ENCODE assay signal across 9 mouse cellular contexts in the genomic region with DNA sequence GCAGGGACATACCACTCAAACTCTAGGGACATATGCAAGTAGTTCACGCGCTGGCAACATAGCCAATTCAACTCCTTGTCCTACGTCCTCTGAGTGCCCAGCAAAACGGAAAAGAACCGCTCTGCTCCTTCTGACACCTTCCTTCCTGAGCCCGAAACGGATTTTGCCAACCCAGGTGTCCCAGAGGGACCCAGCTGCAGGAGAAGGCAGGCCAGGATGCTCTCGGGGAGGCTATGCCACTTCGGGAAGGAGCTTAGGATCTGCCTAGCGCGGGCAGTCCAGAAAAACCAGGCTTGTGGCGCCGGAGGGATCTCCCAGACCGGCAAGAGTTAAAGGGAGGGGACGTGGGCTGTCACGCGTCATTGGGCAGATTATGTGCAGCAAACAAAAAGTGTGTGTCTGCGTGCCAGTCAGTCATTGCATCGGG. TPM values are rescaled to one million over a fixed set of nuclear protein-coding genes. Genes with fewer than 3 reads are reported as not detected.
A peak's percentile ranks its signal among the peaks of the same experiment; 100 is the strongest.
DNase-seq lines count a peak whose midpoint lies in the region; ATAC-seq and TF ChIP-seq lines count a peak whose summit lies in the region.
"Had no signal": no experiment of that assay in that cellular context is flagged by ENCODE, and none has a peak within 500 bp of the region (broad histone marks: within the 10 kb centered on the region; RNA-seq: fewer than 3 reads in every experiment).

No protein-coding gene starts in this region.

- H3K36me3 ChIP-seq in hindbrain, embryonic 16.5 days (ENCODE audit: control insufficient read depth, insufficient read depth, low read length): no peaks in the 10 kb centered on the region
- no peaks in the 10 kb centered on the region for H3K36me3 ChIP-seq in midbrain, embryonic 14.5 days (ENCODE audit: control insufficient read depth, insufficient read depth, low read length)
- H3K36me3 ChIP-seq in intestine, embryonic 16.5 days (ENCODE audit: control insufficient read depth, insufficient read depth, low read length): no peaks in the 10 kb centered on the region
- no peaks in the 10 kb centered on the region for H3K36me3 ChIP-seq in stomach, postnatal 0 days (ENCODE audit: control insufficient read depth, insufficient read depth, low read length)
- H3K36me3 ChIP-seq: stomach, embryonic 15.5 days had no signal

- TF ChIP-seq EP300 in stomach, postnatal 0 days (optimal IDR thresholded peaks at IDR 0.05): no peak

- H3K9ac ChIP-seq in hindbrain, embryonic 16.5 days (ENCODE audit: low read depth, low read length): peak overlapping the region; percentile 58
- H3K9ac ChIP-seq in midbrain, embryonic 14.5 days (replicated peaks; ENCODE audit: low read length): peak overlapping the region; percentile 53
- no peak overlapping the region for H3K9ac ChIP-seq in intestine, embryonic 16.5 days (ENCODE audit: low read depth, low read length)
- no peak overlapping the region for H3K9ac ChIP-seq in stomach, postnatal 0 days (ENCODE audit: low read length)
- H3K9ac ChIP-seq: stomach, embryonic 15.5 days had no signal

- H3K9me3 ChIP-seq in hindbrain, embryonic 16.5 days (ENCODE audit: control insufficient read depth, low read length): no peaks in the 10 kb centered on the region
- H3K9me3 ChIP-seq in midbrain, embryonic 14.5 days (ENCODE audit: control insufficient read depth, low read length): no peaks in the 10 kb centered on the region
- H3K9me3 ChIP-seq in intestine, embryonic 16.5 days (ENCODE audit: control insufficient read depth, low read length): no peaks in the 10 kb centered on the region
- H3K9me3 ChIP-seq in stomach, postnatal 0 days (ENCODE audit: control insufficient read depth, low read length): no peaks in the 10 kb centered on the region
- H3K9me3 ChIP-seq: stomach, embryonic 15.5 days had no signal

- TF ChIP-seq CTCF in layer of hippocampus, adult 2 months (conservative IDR thresholded peaks at IDR 0.05): no peak
- TF ChIP-seq CTCF in stomach, postnatal 0 days (IDR thresholded peaks at IDR 0.05; ENCODE audit: low read depth): no peak

- peaks cover 18% of the 10 kb centered on the region for H3K4me1 ChIP-seq in hindbrain, embryonic 16.5 days (ENCODE audit: control insufficient read depth, insufficient read depth, low read depth, low read length)
- H3K4me1 ChIP-seq in midbrain, embryonic 14.5 days (ENCODE audit: control insufficient read depth, insufficient read depth, low read length): peaks cover 29% of the 10 kb centered on the region
- peaks cover 4% of the 10 kb centered on the region for H3K4me1 ChIP-seq in intestine, embryonic 16.5 days (ENCODE audit: control insufficient read depth, insufficient read depth, low read length)
- H3K4me1 ChIP-seq in stomach, postnatal 0 days (replicated peaks; ENCODE audit: control insufficient read depth, insufficient read depth): 0 out of 2 replicates have a peak, but pooled peaks cover 3% of the 10 kb centered on the region

- ATAC-seq in hindbrain, embryonic 16.5 days: peak; percentile 74
- ATAC-seq in midbrain, embryonic 14.5 days (ENCODE audit: low FRiP score, low TSS enrichment): peak; percentile 38
- no peak for ATAC-seq in intestine, embryonic 16.5 days
- no peak for ATAC-seq in stomach, postnatal 0 days (ENCODE audit: low FRiP score, low TSS enrichment)

- peak overlapping the region; percentile 65 for H3K4me3 ChIP-seq in layer of hippocampus, adult 2 months
- peak overlapping the region; percentile 46 for H3K4me3 ChIP-seq in hindbrain, embryonic 16.5 days (ENCODE audit: low read length)
- H3K4me3 ChIP-seq in midbrain, embryonic 14.5 days (replicated peaks; ENCODE audit: low read depth, low read length): peak overlapping the region; percentile 52
- H3K4me3 ChIP-seq in intestine, embryonic 16.5 days (ENCODE audit: low read length): no peak overlapping the region
- no peak overlapping the region for H3K4me3 ChIP-seq in stomach, postnatal 0 days (ENCODE audit: low read depth, low read length)
- H3K4me3 ChIP-seq: stomach, embryonic 15.5 days had no signal

- 1% methylated on average over 19 of the region's 19 CpGs for WGBS in hindbrain, embryonic 16.5 days
- WGBS in midbrain, embryonic 14.5 days: under 1% methylated on average over 19 of the region's 19 CpGs
- WGBS in intestine, embryonic 16.5 days: under 1% methylated on average over 19 of the region's 19 CpGs
- WGBS in stomach, postnatal 0 days: 2% methylated on average over 19 of the region's 19 CpGs

- DNase-seq in layer of hippocampus, adult 2 months (ENCODE audit: low spot score in 2 of 2): peak; percentile 65 to 76
- no peak for DNase-seq in layer of hippocampus, adult 9-10 months (ENCODE audit: low spot score)
- DNase-seq in cerebellum, postnatal 36 days: peak; percentile 66 to 71
- DNase-seq in midbrain, embryonic 14.5 days: peak; percentile 82
- DNase-seq in ovary, postnatal 14 days (ENCODE audit: low spot score): no peak
- DNase-seq in stomach, postnatal 0 days (ENCODE audit: low spot score): no peak

- H3K4me2 ChIP-seq in hindbrain, embryonic 16.5 days (ENCODE audit: low read length): peak overlapping the region; percentile 62
- H3K4me2 ChIP-seq in midbrain, embryonic 14.5 days (ENCODE audit: low read length): peak overlapping the region; percentile 89
- no peak overlapping the region for H3K4me2 ChIP-seq in intestine, embryonic 16.5 days (ENCODE audit: low read depth, low read length)
- H3K4me2 ChIP-seq in stomach, postnatal 0 days (replicated peaks; ENCODE audit: low read depth): no peak overlapping the region
- H3K4me2 ChIP-seq: stomach, embryonic 15.5 days had no signal

- H3K27ac ChIP-seq in layer of hippocampus, adult 2 months: peak overlapping the region; percentile 96
- peak overlapping the region; percentile 68; the same call in 1 of the 2 replicates for H3K27ac ChIP-seq in hindbrain, embryonic 16.5 days (ENCODE audit: low read depth, low read length)
- H3K27ac ChIP-seq in midbrain, embryonic 14.5 days (replicated peaks; ENCODE audit: low read depth, low read length): peak overlapping the region; percentile 86
- H3K27ac ChIP-seq in intestine, embryonic 16.5 days (ENCODE audit: low read length): no peak overlapping the region
- no peak overlapping the region for H3K27ac ChIP-seq in stomach, postnatal 0 days (replicated peaks)
- H3K27ac ChIP-seq: stomach, embryonic 15.5 days had no signal

- H3K27me3 ChIP-seq in hindbrain, embryonic 16.5 days (replicated peaks; ENCODE audit: control insufficient read depth, insufficient read depth, low read length): peaks cover 12% of the 10 kb centered on the region
- peaks cover 46% of the 10 kb centered on the region for H3K27me3 ChIP-seq in midbrain, embryonic 14.5 days (ENCODE audit: control insufficient read depth, insufficient read depth, low read length)
- H3K27me3 ChIP-seq in intestine, embryonic 16.5 days (replicated peaks; ENCODE audit: control insufficient read depth, insufficient read depth, low read length): peaks cover 59% of the 10 kb centered on the region
- H3K27me3 ChIP-seq in stomach, postnatal 0 days (ENCODE audit: control insufficient read depth, insufficient read depth, low read length): peaks cover 14% of the 10 kb centered on the region; the same call in 1 of the 2 replicates

RNA-seq across cellular contexts. Expression of gene Prdm8, which starts 13.5 kb away (rescaled TPM):
- total RNA-seq in layer of hippocampus, adult 2 months (2021): 10 to 100 TPM; 97.2 to 98.1 TPM
- 3.1 and 3.2 TPM in 2 replicates for polyA plus RNA-seq in hindbrain, embryonic 16.5 days (2015; fragmentation: Nextera tagmentation; extraction: Ambion mirVana)
- polyA plus RNA-seq in midbrain, embryonic 14.5 days (2014; fragmentation: Nextera tagmentation; extraction: Ambion mirVana): 3.5 and 4.4 TPM in 2 replicates
- 0.04 and 0.05 TPM in 2 replicates for polyA plus RNA-seq in intestine, embryonic 16.5 days (2015; fragmentation: Nextera tagmentation; extraction: Ambion mirVana)
- polyA plus RNA-seq in stomach, postnatal 0 days (2015; fragmentation: Nextera tagmentation; extraction: Ambion mirVana): 0.06 and 0.07 TPM in 2 replicates

Comparison
In these comparisons a context has a peak if more than half of its experiments do, and no peak if none do; other contexts are left out.
1. DNase-seq: peak in layer of hippocampus, adult 2 months (2 of 2), cerebellum, postnatal 36 days (2 of 2) and midbrain, embryonic 14.5 days (single experiment); none in layer of hippocampus, adult 9-10 months (single experiment), ovary, postnatal 14 days (single experiment) and stomach, postnatal 0 days (single experiment).
2. H3K27ac ChIP-seq: peak in layer of hippocampus, adult 2 months (single experiment), hindbrain, embryonic 16.5 days (single experiment) and midbrain, embryonic 14.5 days (single experiment); none in intestine, embryonic 16.5 days (single experiment) and stomach, postnatal 0 days (single experiment).
3. H3K4me3 ChIP-seq: peak in layer of hippocampus, adult 2 months (single experiment), hindbrain, embryonic 16.5 days (single experiment) and midbrain, embryonic 14.5 days (single experiment); none in intestine, embryonic 16.5 days (single experiment) and stomach, postnatal 0 days (single experiment).
4. ATAC-seq: peak in hindbrain, embryonic 16.5 days (single experiment) and midbrain, embryonic 14.5 days (single experiment); none in intestine, embryonic 16.5 days (single experiment) and stomach, postnatal 0 days (single experiment).
5. H3K4me2 ChIP-seq: peak in hindbrain, embryonic 16.5 days (single experiment) and midbrain, embryonic 14.5 days (single experiment); none in intestine, embryonic 16.5 days (single experiment) and stomach, postnatal 0 days (single experiment).
6. H3K9ac ChIP-seq: peak in hindbrain, embryonic 16.5 days (single experiment) and midbrain, embryonic 14.5 days (single experiment); none in intestine, embryonic 16.5 days (single experiment) and stomach, postnatal 0 days (single experiment).